Mouse (Mus musculus) intestine, embryonic 14.5 days (tissue): ENCODE measurements around the gene Cxcl13. TPM values are rescaled to one million over a fixed set of nuclear protein-coding genes. Genes with fewer than 3 reads are reported as not detected.
"Not testable (repeated sequence)": the region's sequence is repeated elsewhere in the genome, so short reads cannot be mapped to it uniquely, and the experiment has no call there.

Experiments used
- ATAC-seq: fragments of 200-750 bp; cut with Nextera tagmentation; replicated peaks from 2 replicates; pipeline ENCODE4 v1.8.0; 2017; ENCODE audit warnings: low read depth, moderate number of reproducible peaks, moderate TSS enrichment, moderate library complexity; ENCODE audit not compliant: low FRiP score, low TSS enrichment
- DNase-seq: peaks from one replicate; pipeline ENCODE4 v3.0.0-alpha.2; 2018; ENCODE audit warnings: low spot score
- H3K27ac ChIP-seq: fragments of 300-500 bp; sonication (generic); 2 replicates; pipeline ENCODE4 v1.5.1; 2014; ENCODE audit warnings: low read depth, mild to moderate bottlenecking, control low read depth
- H3K27me3 ChIP-seq: fragments of 300-500 bp; sonication (generic); replicated peaks from 2 replicates; pipeline ENCODE4 v1.6.1; 2014; ENCODE audit warnings: low read length, control low read depth; ENCODE audit not compliant: control insufficient read depth, insufficient read depth
- H3K36me3 ChIP-seq: fragments of 300-500 bp; sonication (generic); 2 replicates; pipeline ENCODE4 v1.6.1; 2014; ENCODE audit warnings: low read length, control low read depth; ENCODE audit not compliant: control insufficient read depth, insufficient read depth
- H3K4me1 ChIP-seq: fragments of 300-500 bp; sonication (generic); replicated peaks from 2 replicates; pipeline ENCODE4 v1.6.1; 2014; ENCODE audit warnings: low read length, control low read depth, mixed read lengths; ENCODE audit not compliant: control insufficient read depth, insufficient read depth
- H3K4me2 ChIP-seq: fragments of 300-500 bp; sonication (generic); 2 replicates; pipeline ENCODE4 v1.6.1; 2014; ENCODE audit warnings: low read length
- H3K4me3 ChIP-seq: fragments of 300-500 bp; sonication (generic); 2 replicates; pipeline ENCODE4 v1.5.1; 2014; ENCODE audit warnings: low read depth, low read length, control low read depth, mixed read lengths
- H3K9ac ChIP-seq: fragments of 300-500 bp; sonication (generic); 2 replicates; pipeline ENCODE4 v1.6.1; 2014; ENCODE audit warnings: mild to moderate bottlenecking, low read length
- H3K9me3 ChIP-seq: fragments of 300-500 bp; sonication (generic); 2 replicates; pipeline ENCODE4 v1.6.1; 2016; ENCODE audit warnings: low read length, control low read depth; ENCODE audit not compliant: control insufficient read depth
- WGBS: fragments of 180-500 bp; shearing (Covaris S2); extraction: QIAGEN DNeasy Blood & Tissue Kit; methylation state at CpG from one replicate; pipeline ENCODE4 v1.1.7; 2014; 5-methylcytosine and 5-hydroxymethylcytosine counted together
- polyA plus RNA-seq: library from polyadenylated mRNA; unstranded; fragments of >200 nt; fragmentation: Nextera tagmentation; extraction: Ambion mirVana; gene quantifications from 2 replicates; pipeline ENCODE4 v1.2.1, GENCODE M21; 2014

The Cxcl13 gene
- polyA plus RNA-seq, 1 experiment from 2014 or later: 42.9 TPM

DNA sequence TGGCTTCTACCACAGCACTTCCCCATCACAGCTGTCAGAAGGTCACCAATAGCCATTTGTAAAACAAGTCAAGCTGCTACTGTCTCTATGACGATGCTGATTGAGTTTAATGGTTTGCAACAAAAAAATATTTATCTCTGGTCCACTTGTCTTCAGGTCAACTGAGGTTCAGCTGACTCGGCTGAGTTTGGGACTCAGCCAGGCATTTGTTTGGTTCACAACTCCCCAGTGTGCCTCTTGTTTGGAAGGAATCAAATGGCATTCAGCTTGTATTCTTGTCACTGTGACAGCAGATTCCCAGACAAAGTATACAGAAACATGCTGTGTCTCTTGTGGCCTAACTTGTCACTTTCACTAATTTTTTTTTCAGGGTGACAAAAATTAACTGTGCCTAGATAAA, 9.9 kb downstream of the Cxcl13 start:
- Histone ChIP-seq H3K9me3 (no peaks in the 10 kb centered on the region), H3K4me2 (no peak overlapping the region), H3K4me3 (no peak overlapping the region), H3K36me3 (no peaks in the 10 kb centered on the region), H3K9ac (no peak overlapping the region), H3K27me3 (no peaks in the 10 kb centered on the region), H3K27ac (no peak overlapping the region), H3K4me1 (no peaks in the 10 kb centered on the region; the same call in 1 of the 2 replicates)
- DNase-seq (no peak), ATAC-seq (no peak)
- 13% methylated on average over 2 of the region's 2 CpGs for WGBS

GRCm38 (mm10) chr5:95970845-95971244, 14.1 kb downstream of the Cxcl13 start:
- Histone ChIP-seq H3K36me3 (no peaks in the 10 kb centered on the region), H3K27me3 (no peaks in the 10 kb centered on the region), H3K9ac (no peak overlapping the region), H3K4me3 (no peak overlapping the region), H3K9me3 (no peaks in the 10 kb centered on the region), H3K4me1 (no peaks in the 10 kb centered on the region), H3K4me2 (no peak overlapping the region), H3K27ac (no peak overlapping the region)
- ATAC-seq: no peak
- DNase-seq: no peak
- WGBS: 37% methylated on average over 6 of the region's 6 CpGs

DNA sequence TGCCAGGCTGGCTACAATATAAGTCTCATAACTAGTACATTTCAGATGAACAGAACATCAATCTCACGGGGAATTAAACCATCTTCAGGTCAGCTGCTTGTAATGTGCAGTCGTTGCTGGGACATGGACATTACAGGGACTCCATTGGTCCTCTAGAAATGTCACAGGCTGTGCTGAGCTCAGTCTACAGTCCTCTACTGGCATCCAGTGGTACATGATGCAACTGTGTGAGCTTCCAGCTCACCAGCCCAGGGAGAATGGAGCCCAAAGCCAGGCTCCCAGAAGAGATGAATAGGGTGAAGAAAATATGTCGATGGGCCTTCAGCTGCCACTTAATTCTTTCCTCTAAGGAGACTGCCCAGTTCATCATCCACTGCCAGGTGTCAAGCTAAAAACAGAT, 15.5 kb downstream of the Cxcl13 start:
- 73% methylated on average over 3 of the region's 3 CpGs for WGBS
- no peaks in the 10 kb centered on the region for H3K27me3 ChIP-seq
- no peak overlapping the region for H3K4me3 ChIP-seq
- H3K9ac ChIP-seq: no peak overlapping the region
- H3K27ac ChIP-seq: no peak overlapping the region
- DNase-seq (no peak), ATAC-seq (no peak)
- H3K4me2 ChIP-seq: no peak overlapping the region
- H3K4me1 ChIP-seq: no peaks in the 10 kb centered on the region
- H3K36me3 ChIP-seq: no peaks in the 10 kb centered on the region
- no peaks in the 10 kb centered on the region for H3K9me3 ChIP-seq

GRCm38 (mm10) chr5:95973806-95974205, 17.1 kb downstream of the Cxcl13 start:
- not testable (repeated sequence) for H3K27me3 ChIP-seq, H3K36me3 ChIP-seq, DNase-seq, H3K9me3 ChIP-seq, H3K4me1 ChIP-seq, H3K27ac ChIP-seq, H3K9ac ChIP-seq, ATAC-seq, H3K4me3 ChIP-seq
- peak overlapping the region; percentile 30 for H3K4me2 ChIP-seq
- 34% methylated on average over 34 of the region's 34 CpGs for WGBS

DNA sequence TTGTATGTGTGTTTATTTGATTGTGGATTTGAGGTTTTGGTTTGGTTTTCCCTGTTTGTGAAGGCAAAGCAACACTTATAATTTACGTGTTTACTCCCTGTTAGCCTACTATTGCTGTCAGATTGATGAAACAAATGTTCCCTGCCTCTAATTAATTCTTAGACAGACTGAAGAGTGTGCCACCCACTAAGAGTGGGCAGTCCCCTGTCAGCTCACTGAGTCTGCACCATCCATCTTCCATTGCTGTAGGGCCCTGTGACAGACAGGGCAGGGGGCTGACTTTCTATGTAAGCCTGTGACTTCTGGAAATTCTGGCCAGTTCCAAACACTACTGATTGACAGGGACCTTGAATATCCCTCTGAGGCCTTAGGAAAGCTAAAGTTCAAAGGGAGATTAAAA, 19.5 kb downstream of the Cxcl13 start:
- WGBS: 61% methylated on average over 1 of the region's 1 CpGs
- Histone ChIP-seq H3K9me3 (no peaks in the 10 kb centered on the region), H3K36me3 (no peaks in the 10 kb centered on the region), H3K4me1 (no peaks in the 10 kb centered on the region), H3K27me3 (no peaks in the 10 kb centered on the region), H3K4me2 (no peak overlapping the region), H3K9ac (no peak overlapping the region), H3K4me3 (no peak overlapping the region), H3K27ac (no peak overlapping the region)
- ATAC-seq: no peak
- no peak for DNase-seq

DNA sequence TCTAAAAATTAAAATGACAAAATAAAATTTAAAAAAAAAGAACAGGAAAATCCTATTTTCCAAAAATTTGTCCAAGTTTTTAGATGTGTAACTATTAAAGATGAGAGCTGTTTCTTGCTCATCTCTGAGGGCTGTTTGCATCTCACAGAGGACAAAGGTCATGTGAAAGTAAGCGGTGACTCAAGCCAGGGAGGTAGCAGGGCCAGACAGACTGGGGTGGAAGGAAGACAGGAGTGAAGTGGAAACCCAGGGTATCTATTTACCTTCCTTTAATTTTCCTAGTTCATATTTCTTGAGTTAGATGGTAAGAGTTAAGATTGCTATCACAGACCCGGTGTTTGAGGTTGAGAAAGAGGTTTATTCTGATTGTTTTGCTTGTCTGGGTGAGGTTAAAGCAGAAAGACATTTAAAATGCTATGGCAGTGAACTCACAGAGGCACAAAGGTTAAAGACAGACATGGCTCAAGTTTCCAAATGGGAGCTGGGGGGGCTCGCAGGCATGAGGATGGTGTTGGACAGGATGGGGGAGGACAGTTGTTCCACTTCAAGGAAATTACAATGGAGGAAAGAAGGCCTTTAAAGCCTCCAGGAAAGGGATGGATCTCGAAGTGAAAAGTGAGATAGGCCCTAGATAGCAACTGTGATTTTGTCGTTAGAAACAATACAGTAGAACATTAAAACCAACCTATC, 27.2 kb downstream of the Cxcl13 start:
- Histone ChIP-seq H3K9ac (no peak overlapping the region), H3K4me3 (no peak overlapping the region), H3K9me3 (no peaks in the 10 kb centered on the region), H3K4me2 (no peak overlapping the region), H3K27ac (no peak overlapping the region), H3K4me1 (no peaks in the 10 kb centered on the region), H3K36me3 (no peaks in the 10 kb centered on the region), H3K27me3 (no peaks in the 10 kb centered on the region)
- no peak for ATAC-seq
- WGBS: 42% methylated on average over 5 of the region's 5 CpGs
- no peak for DNase-seq

GRCm38 (mm10) chr5:95991339-95992292, 34.9 kb downstream of the Cxcl13 start:
- 22% methylated on average over 12 of the region's 12 CpGs for WGBS
- Histone ChIP-seq H3K4me1 (no peaks in the 10 kb centered on the region; the same call in 1 of the 2 replicates), H3K9ac (no peak overlapping the region), H3K4me3 (no peak overlapping the region), H3K36me3 (no peaks in the 10 kb centered on the region), H3K27me3 (no peaks in the 10 kb centered on the region), H3K9me3 (no peaks in the 10 kb centered on the region), H3K27ac (no peak overlapping the region), H3K4me2 (no peak overlapping the region)
- DNase-seq (no peak), ATAC-seq (0 out of 2 replicates have a peak, but pooled peaks have one; percentile 36)

DNA sequence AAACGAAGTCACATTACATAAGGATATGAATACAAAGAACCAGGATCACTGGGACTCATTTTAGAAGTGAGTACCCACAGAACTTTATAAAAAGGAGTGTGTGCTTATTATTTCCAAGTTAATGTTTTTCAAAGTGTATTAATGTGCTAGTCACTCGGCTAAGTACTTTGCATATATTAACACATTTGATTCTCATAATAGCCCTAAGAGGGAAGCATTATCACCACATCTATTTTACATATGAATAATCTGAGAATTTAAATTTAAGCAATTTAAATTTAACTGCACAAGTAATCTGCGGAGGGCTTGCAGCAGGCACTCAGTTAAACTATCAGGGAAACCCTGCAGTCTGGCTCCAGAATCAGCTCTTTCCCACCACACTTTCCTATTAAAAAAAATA, 40.5 kb downstream of the Cxcl13 start:
- WGBS: 81% methylated on average over 3 of the region's 3 CpGs
- no peaks in the 10 kb centered on the region for H3K4me1 ChIP-seq
- DNase-seq (no peak), ATAC-seq (no peak)
- no peaks in the 10 kb centered on the region for H3K27me3 ChIP-seq
- H3K4me3 ChIP-seq: no peak overlapping the region
- no peaks in the 10 kb centered on the region for H3K9me3 ChIP-seq
- no peak overlapping the region for H3K27ac ChIP-seq
- no peaks in the 10 kb centered on the region for H3K36me3 ChIP-seq
- H3K4me2 ChIP-seq: no peak overlapping the region
- H3K9ac ChIP-seq: no peak overlapping the region
